Mouse (Mus musculus): ENCODE results near the gene Mad1l1. TPM values are rescaled to one million over a fixed set of nuclear protein-coding genes. Genes with fewer than 3 reads are reported as not detected.

The Mad1l1 gene
- polyA plus RNA-seq, 1 experiment from 2014 or later: 21.0 TPM

- H3K27ac ChIP-seq (replicated peaks): no peak overlapping the region
- no peak for ATAC-seq (ENCODE audit: insufficient read depth)
- no peak overlapping the region for H3K4me2 ChIP-seq
- WGBS (ENCODE audit: insufficient replicate concordance): 74% methylated on average over 3 of the region's 3 CpGs
- no peaks in the 10 kb centered on the region for H3K9me3 ChIP-seq (replicated peaks)
- no peak overlapping the region for H3K9ac ChIP-seq
- no peaks in the 10 kb centered on the region for H3K36me3 ChIP-seq (replicated peaks)
- H3K27me3 ChIP-seq: no peaks in the 10 kb centered on the region
- H3K4me1 ChIP-seq (replicated peaks): no peaks in the 10 kb centered on the region
- no peak overlapping the region for H3K4me3 ChIP-seq (replicated peaks)
These were observed 145.0 kb downstream of the Mad1l1 start for GRCm38 (mm10) chr5:140176370-140176769.

GRCm38 (mm10) chr5:140174814-140175490 is 146.4 kb downstream of the Mad1l1 start:
- no peak overlapping the region for H3K27ac ChIP-seq (replicated peaks)
- no peak overlapping the region for H3K9ac ChIP-seq
- H3K4me1 ChIP-seq (replicated peaks): no peaks in the 10 kb centered on the region
- ATAC-seq (ENCODE audit: insufficient read depth): no peak
- H3K27me3 ChIP-seq: no peaks in the 10 kb centered on the region
- H3K9me3 ChIP-seq (replicated peaks): no peaks in the 10 kb centered on the region
- 80% methylated on average over 14 of the region's 14 CpGs for whole genome bisulfite sequencing (ENCODE audit: insufficient replicate concordance)
- H3K4me2 ChIP-seq: no peak overlapping the region
- no peaks in the 10 kb centered on the region for H3K36me3 ChIP-seq (replicated peaks)
- no peak overlapping the region for H3K4me3 ChIP-seq (replicated peaks)

- Histone ChIP-seq H3K27me3 (no peaks in the 10 kb centered on the region), H3K4me3 (replicated peaks) (no peak overlapping the region), H3K4me1 (replicated peaks) (no peaks in the 10 kb centered on the region), H3K4me2 (no peak overlapping the region), H3K27ac (replicated peaks) (no peak overlapping the region), H3K9me3 (replicated peaks) (no peaks in the 10 kb centered on the region), H3K36me3 (replicated peaks) (no peaks in the 10 kb centered on the region), H3K9ac (no peak overlapping the region)
- 69% methylated on average over 3 of the region's 3 CpGs for WGBS (ENCODE audit: insufficient replicate concordance)
- no peak for ATAC-seq (ENCODE audit: insufficient read depth)
These were observed 147.3 kb downstream of the Mad1l1 start for GRCm38 (mm10) chr5:140174066-140174465.

- H3K9me3 ChIP-seq (replicated peaks): no peaks in the 10 kb centered on the region
- H3K4me2 ChIP-seq: no peak overlapping the region
- peaks cover 2% of the 10 kb centered on the region; the same call in 1 of the 2 replicates for H3K4me1 ChIP-seq (replicated peaks)
- no peaks in the 10 kb centered on the region for H3K27me3 ChIP-seq
- no peak overlapping the region for H3K27ac ChIP-seq (replicated peaks)
- no peak overlapping the region for H3K9ac ChIP-seq
- H3K36me3 ChIP-seq (replicated peaks): no peaks in the 10 kb centered on the region
- WGBS (ENCODE audit: insufficient replicate concordance): 75% methylated on average over 4 of the region's 4 CpGs
- no peak for ATAC-seq (ENCODE audit: insufficient read depth)
- no peak overlapping the region for H3K4me3 ChIP-seq (replicated peaks)
These were observed 148.2 kb downstream of the Mad1l1 start for GRCm38 (mm10) chr5:140173181-140173580.

- WGBS (ENCODE audit: insufficient replicate concordance): 61% methylated on average over 1 of the region's 1 CpGs
- peaks cover 9% of the 10 kb centered on the region for H3K4me1 ChIP-seq (replicated peaks)
- ATAC-seq (ENCODE audit: insufficient read depth): no peak
- H3K36me3 ChIP-seq (replicated peaks): no peaks in the 10 kb centered on the region
- no peak overlapping the region for H3K4me2 ChIP-seq
- H3K27me3 ChIP-seq: no peaks in the 10 kb centered on the region
- H3K9me3 ChIP-seq (replicated peaks): no peaks in the 10 kb centered on the region
- no peak overlapping the region for H3K27ac ChIP-seq (replicated peaks)
- H3K9ac ChIP-seq: no peak overlapping the region
- no peak overlapping the region for H3K4me3 ChIP-seq (replicated peaks)
These were observed 149.6 kb downstream of the Mad1l1 start for GRCm38 (mm10) chr5:140171710-140172109.

- H3K36me3 ChIP-seq (replicated peaks): no peaks in the 10 kb centered on the region
- H3K4me3 ChIP-seq (replicated peaks): no peak overlapping the region
- ATAC-seq (ENCODE audit: insufficient read depth): no peak
- H3K9ac ChIP-seq: no peak overlapping the region
- WGBS (ENCODE audit: insufficient replicate concordance): 66% methylated on average over 6 of the region's 6 CpGs
- H3K4me2 ChIP-seq: no peak overlapping the region
- H3K27ac ChIP-seq (replicated peaks): no peak overlapping the region
- peaks cover 11% of the 10 kb centered on the region for H3K4me1 ChIP-seq (replicated peaks)
- H3K27me3 ChIP-seq: no peaks in the 10 kb centered on the region
- no peaks in the 10 kb centered on the region for H3K9me3 ChIP-seq (replicated peaks)
These were observed 153.8 kb downstream of the Mad1l1 start for GRCm38 (mm10) chr5:140167531-140167930.

- no peaks in the 10 kb centered on the region for H3K9me3 ChIP-seq (replicated peaks)
- H3K27ac ChIP-seq (replicated peaks): no peak overlapping the region
- no peaks in the 10 kb centered on the region for H3K36me3 ChIP-seq (replicated peaks)
- ATAC-seq (ENCODE audit: insufficient read depth): no peak
- 69% methylated on average over 6 of the region's 6 CpGs for WGBS (ENCODE audit: insufficient replicate concordance)
- H3K9ac ChIP-seq: no peak overlapping the region
- peaks cover 16% of the 10 kb centered on the region for H3K4me1 ChIP-seq (replicated peaks)
- no peaks in the 10 kb centered on the region for H3K27me3 ChIP-seq
- no peak overlapping the region for H3K4me3 ChIP-seq (replicated peaks)
- H3K4me2 ChIP-seq: no peak overlapping the region
These were observed 154.3 kb downstream of the Mad1l1 start for GRCm38 (mm10) chr5:140167080-140167479.

- Histone ChIP-seq H3K27ac (replicated peaks) (no peak overlapping the region), H3K9me3 (replicated peaks) (no peaks in the 10 kb centered on the region), H3K4me3 (replicated peaks) (no peak overlapping the region), H3K9ac (no peak overlapping the region), H3K4me2 (no peak overlapping the region), H3K36me3 (replicated peaks) (no peaks in the 10 kb centered on the region), H3K4me1 (replicated peaks) (peaks cover 20% of the 10 kb centered on the region), H3K27me3 (no peaks in the 10 kb centered on the region)
- ATAC-seq (ENCODE audit: insufficient read depth): no peak
- WGBS (ENCODE audit: insufficient replicate concordance): 63% methylated on average over 6 of the region's 6 CpGs
These were observed 157.4 kb downstream of the Mad1l1 start for GRCm38 (mm10) chr5:140163947-140164346.

GRCm38 (mm10) chr5:140162071-140162845 is 159.1 kb downstream of the Mad1l1 start:
- Histone ChIP-seq H3K4me3 (replicated peaks) (no peak overlapping the region), H3K36me3 (replicated peaks) (no peaks in the 10 kb centered on the region), H3K4me1 (replicated peaks) (peaks cover 18% of the 10 kb centered on the region), H3K4me2 (no peak overlapping the region), H3K9me3 (replicated peaks) (no peaks in the 10 kb centered on the region), H3K27ac (replicated peaks) (0 out of 2 replicates have a peak overlapping the region, but pooled peaks have one; percentile 6), H3K9ac (no peak overlapping the region), H3K27me3 (no peaks in the 10 kb centered on the region)
- ATAC-seq (ENCODE audit: insufficient read depth): no peak
- WGBS (ENCODE audit: insufficient replicate concordance): 70% methylated on average over 6 of the region's 6 CpGs

- H3K27ac ChIP-seq (replicated peaks): no peak overlapping the region
- no peak overlapping the region for H3K4me3 ChIP-seq (replicated peaks)
- no peak for ATAC-seq (ENCODE audit: insufficient read depth)
- H3K4me2 ChIP-seq: no peak overlapping the region
- no peak overlapping the region for H3K9ac ChIP-seq
- WGBS (ENCODE audit: insufficient replicate concordance): 71% methylated on average over 4 of the region's 4 CpGs
- H3K27me3 ChIP-seq: no peaks in the 10 kb centered on the region
- H3K9me3 ChIP-seq (replicated peaks): no peaks in the 10 kb centered on the region
- no peaks in the 10 kb centered on the region for H3K36me3 ChIP-seq (replicated peaks)
- peaks cover 18% of the 10 kb centered on the region for H3K4me1 ChIP-seq (replicated peaks)
These were observed 162.3 kb downstream of the Mad1l1 start for GRCm38 (mm10) chr5:140159007-140159406.

- H3K4me1 ChIP-seq (replicated peaks): peaks cover 18% of the 10 kb centered on the region
- H3K9ac ChIP-seq: no peak overlapping the region
- H3K4me3 ChIP-seq (replicated peaks): no peak overlapping the region
- no peaks in the 10 kb centered on the region for H3K27me3 ChIP-seq
- no peak overlapping the region for H3K4me2 ChIP-seq
- H3K36me3 ChIP-seq (replicated peaks): no peaks in the 10 kb centered on the region
- no peak for ATAC-seq (ENCODE audit: insufficient read depth)
- H3K9me3 ChIP-seq (replicated peaks): no peaks in the 10 kb centered on the region
- 56% methylated on average over 1 of the region's 1 CpGs for WGBS (ENCODE audit: insufficient replicate concordance)
- H3K27ac ChIP-seq (replicated peaks): peak overlapping the region; percentile 24; the same call in 1 of the 2 replicates
These were observed 163.3 kb downstream of the Mad1l1 start for GRCm38 (mm10) chr5:140157886-140158627.
